Comparison of ENCODE assay signal across 15 mouse cellular contexts in the genomic region with DNA sequence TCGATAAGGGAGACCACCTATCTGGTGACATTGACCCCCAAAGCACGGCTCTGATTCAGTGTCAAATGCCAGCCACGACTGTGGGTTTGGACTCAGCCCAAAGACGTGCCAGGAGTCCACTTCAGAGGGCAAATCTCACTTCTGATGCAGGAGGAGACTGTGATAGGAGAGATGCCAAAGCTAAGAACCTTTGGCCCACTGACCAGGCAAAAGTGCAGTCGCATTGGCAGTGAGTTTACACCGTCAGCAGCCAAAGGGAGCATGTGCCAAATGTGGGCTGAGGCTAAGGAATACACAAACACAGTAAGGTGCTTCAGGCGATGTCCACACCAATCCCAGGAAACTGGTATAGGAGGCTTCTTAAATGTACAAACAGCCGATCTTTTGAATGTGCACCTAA.
A peak's percentile ranks its signal among the peaks of the same experiment; 100 is the strongest.
DNase-seq lines count a peak whose midpoint lies in the region; ATAC-seq lines count a peak whose summit lies in the region.
"Had no signal": no experiment of that assay in that cellular context is flagged by ENCODE, and none has a peak within 500 bp of the region (broad histone marks: within the 10 kb centered on the region; RNA-seq: fewer than 3 reads in every experiment).

No protein-coding gene starts in this region.

- no peak overlapping the region for H3K9ac ChIP-seq in heart, embryonic 11.5 days (ENCODE audit: low read depth, low read length)
- H3K9ac ChIP-seq: embryonic facial prominence, embryonic 15.5 days; hindbrain, embryonic 12.5 days; lung, embryonic 15.5 days had no signal

- H3K36me3 ChIP-seq in heart, embryonic 11.5 days (ENCODE audit: control insufficient read depth, insufficient read depth, low read length) = no peaks in the 10 kb centered on the region
- H3K36me3 ChIP-seq: embryonic facial prominence, embryonic 15.5 days; hindbrain, embryonic 12.5 days; lung, embryonic 15.5 days had no signal

- no peaks in the 10 kb centered on the region for H3K27me3 ChIP-seq in heart, embryonic 11.5 days (ENCODE audit: control insufficient read depth, insufficient read depth, low read length)
- H3K27me3 ChIP-seq: embryonic facial prominence, embryonic 15.5 days; hindbrain, embryonic 12.5 days; lung, embryonic 15.5 days had no signal

- H3K27ac ChIP-seq in heart, embryonic 11.5 days (ENCODE audit: low read depth, low read length) = no peak overlapping the region
- H3K27ac ChIP-seq: embryonic facial prominence, embryonic 15.5 days; hindbrain, embryonic 12.5 days; lung, embryonic 15.5 days had no signal

- no peaks in the 10 kb centered on the region for H3K9me3 ChIP-seq in heart, embryonic 11.5 days (replicated peaks; ENCODE audit: control insufficient read depth, low read length)
- H3K9me3 ChIP-seq: embryonic facial prominence, embryonic 15.5 days; hindbrain, embryonic 12.5 days; lung, embryonic 15.5 days had no signal

- H3K4me3 ChIP-seq in heart, embryonic 11.5 days (ENCODE audit: low read depth, low read length) = no peak overlapping the region
- H3K4me3 ChIP-seq: embryonic facial prominence, embryonic 15.5 days; hindbrain, embryonic 12.5 days; lung, embryonic 15.5 days had no signal

- no peak overlapping the region for H3K4me2 ChIP-seq in heart, embryonic 11.5 days
- H3K4me2 ChIP-seq: embryonic facial prominence, embryonic 15.5 days; hindbrain, embryonic 12.5 days; lung, embryonic 15.5 days had no signal

- 72% methylated on average over 8 of the region's 8 CpGs for whole genome bisulfite sequencing in heart, embryonic 11.5 days (ENCODE audit: insufficient replicate concordance)

- peak; percentile 72 to 78 for DNase-seq in heart, adult 18-20 months
- DNase-seq in lung, postnatal 36 days = peak; percentile 2
- no peak for DNase-seq in lung, postnatal 10 days
- DNase-seq in kidney, adult 8-10 months = peak; percentile 64 to 75
- no peak for DNase-seq in layer of hippocampus, postnatal 14 days (ENCODE audit: low spot score in 2 of 2)
- no peak for DNase-seq in T-cell, adult 2 months (ENCODE audit: low spot score)
- DNase-seq: liver; right cerebral cortex, postnatal 4 days; thymus, adult 18-20 months had no signal

- 0 out of 2 replicates have a peak, but pooled peaks cover 4% of the 10 kb centered on the region for H3K4me1 ChIP-seq in heart, embryonic 11.5 days (ENCODE audit: control insufficient read depth, insufficient read depth, low read length)
- H3K4me1 ChIP-seq: lung, embryonic 15.5 days had no signal

- no peak for ATAC-seq in heart, embryonic 11.5 days (replicated peaks; ENCODE audit: insufficient number of reproducible peaks, low FRiP score, low TSS enrichment)
- ATAC-seq: CD4-positive, CD25-positive, alpha-beta regulatory T cell, adult 4 months; intestine, embryonic 16.5 days had no signal

Comparison
In these comparisons a context has a peak if more than half of its experiments do, and no peak if none do; other contexts are left out.
1. DNase-seq: peak in heart, adult 18-20 months (2 of 2), lung, postnatal 36 days (single experiment) and kidney, adult 8-10 months (2 of 2); none in lung, postnatal 10 days (single experiment), layer of hippocampus, postnatal 14 days (0 of 2) and T-cell, adult 2 months (single experiment).